Mouse (Mus musculus) erythroblast, adult 5-6 weeks (primary cell): ENCODE data around the gene Zbtb45. TPM values are rescaled to one million over a fixed set of nuclear protein-coding genes. Genes with fewer than 3 reads are reported as not detected.
A peak's percentile ranks its signal among the peaks of the same experiment; 100 is the strongest.

Experiments
- ATAC-seq: replicated peaks from 2 replicates; pipeline ENCODE4 v1.8.0; 2016; ENCODE audit warnings: moderate number of reproducible peaks, mild to moderate bottlenecking, moderate TSS enrichment, inconsistent platforms; ENCODE audit not compliant: poor library complexity, low FRiP score, severe bottlenecking
- total RNA-seq, 2 experiments: library from RNA; stranded (forward) in 1 of 2; stranded (reverse) in 1 of 2; fragments of 150-400 nt in 1 of 2; fragments of 200-764, 138-1000 nt in 1 of 2; gene quantifications; 2 replicates each; pipeline versions ENCODE4 v1.2.3 to v1.2.4; 2015 to 2017; ENCODE audit warnings: low replicate concordance in 2 of 2

The Zbtb45 gene
- total RNA-seq, 2 experiments from 2014 or later, result 2.7 to 23.4 TPM

DNA sequence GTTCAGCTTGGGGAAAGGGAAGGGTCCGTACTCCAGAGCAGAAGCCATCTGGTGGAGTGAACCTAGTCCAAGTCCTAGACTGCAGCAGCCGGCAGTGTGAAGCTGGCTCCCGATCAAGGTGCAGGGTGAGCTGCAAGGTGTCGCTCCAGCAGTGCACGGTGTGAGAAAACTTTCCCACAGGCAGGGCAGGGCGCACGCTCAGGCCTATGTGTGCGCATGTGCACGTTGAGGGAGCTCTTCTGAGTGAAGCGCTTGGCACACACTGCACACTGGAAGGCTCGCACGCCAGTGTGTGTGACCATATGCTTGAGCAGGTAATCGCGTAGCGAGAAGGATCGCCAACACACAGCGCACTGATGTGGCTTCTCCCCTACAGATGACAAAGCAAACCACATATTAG lies 3.8 kb downstream of the Zbtb45 start:
- no peak for ATAC-seq

DNA sequence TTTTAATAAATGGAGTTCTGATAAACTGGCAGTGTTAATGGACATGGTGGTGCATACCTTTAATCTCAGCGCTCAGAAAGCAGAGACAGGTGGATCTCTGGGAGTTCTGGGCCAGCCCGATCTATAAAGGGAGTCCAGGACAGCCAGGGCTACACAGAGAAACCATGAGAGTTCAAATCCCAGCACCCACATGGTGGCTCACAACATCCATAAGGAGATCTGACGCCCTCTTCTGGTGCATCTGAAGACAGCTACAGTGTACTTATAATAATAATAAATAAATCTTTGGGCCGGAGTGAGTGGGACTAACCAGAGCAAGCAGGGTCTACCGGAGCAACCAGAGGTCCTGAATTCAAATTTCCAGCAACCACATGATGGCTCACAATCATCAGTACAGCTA lies 6.5 kb downstream of the Zbtb45 start:
- ATAC-seq, result no peak

DNA sequence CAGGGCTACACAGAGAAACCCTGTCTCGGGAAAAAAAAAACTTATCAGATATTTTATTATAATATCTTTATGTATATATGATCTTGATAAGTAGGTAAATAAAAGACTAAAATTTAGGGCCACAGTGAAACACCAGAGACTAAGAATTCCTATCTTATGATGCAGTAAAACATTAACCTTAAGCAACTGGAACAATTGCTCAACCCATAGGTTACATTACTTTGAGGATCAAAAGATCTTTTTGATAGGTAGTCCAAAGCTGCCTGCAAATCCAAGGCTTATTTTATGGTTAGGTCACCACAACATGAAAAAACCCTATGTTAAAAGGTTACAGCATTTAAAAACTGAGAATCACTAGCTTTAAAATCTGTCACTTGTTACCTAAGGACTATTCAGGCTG lies 8.2 kb downstream of the Zbtb45 start:
- ATAC-seq, result no peak

DNA sequence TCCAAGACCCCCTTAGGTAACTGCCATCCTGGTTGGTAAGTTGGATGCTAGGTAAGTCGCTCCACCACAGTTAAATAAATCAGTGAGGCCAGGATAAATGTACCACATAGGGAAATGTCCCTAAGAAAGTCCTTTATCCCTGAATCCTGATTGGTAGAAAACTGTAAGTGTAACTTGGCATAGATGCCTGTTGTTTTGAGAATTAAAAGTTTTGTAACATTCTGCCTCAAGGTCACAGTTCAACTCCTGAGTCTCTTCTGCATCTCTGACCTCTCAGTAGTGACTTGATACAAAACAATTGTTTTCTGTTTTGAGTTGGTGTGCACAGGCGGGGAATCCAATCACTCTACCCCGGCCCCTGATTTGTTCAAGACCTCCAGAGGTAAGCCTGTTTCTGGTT lies 11.0 kb downstream of the Zbtb45 start, which contains the start of gene Trim28:
Gene Trim28, plus strand, starts transcription at position 264 of the 400 bp plus-strand sequence.
- ATAC-seq, result no peak

DNA sequence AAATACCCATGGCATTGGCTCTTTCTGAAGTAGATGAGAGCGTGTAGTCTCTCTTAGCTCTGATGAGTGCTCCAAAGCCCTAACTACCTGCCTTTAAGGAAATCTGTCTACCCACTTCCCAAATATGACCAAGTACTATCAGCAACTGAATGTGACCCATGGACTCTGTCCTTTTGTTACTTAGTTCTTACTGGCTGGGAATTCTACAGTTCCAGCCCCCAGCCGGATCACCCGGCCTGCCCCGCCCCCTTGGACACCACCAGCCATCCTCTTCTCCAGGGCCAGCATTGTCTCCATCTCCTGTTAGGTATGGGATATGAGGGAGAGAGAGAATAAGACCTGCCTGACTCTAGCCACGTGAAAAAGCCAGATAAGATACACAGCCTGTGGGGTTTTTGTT lies 11.8 kb downstream of the Zbtb45 start, which contains the start of gene Slc27a5:
Gene Slc27a5, minus strand, starts transcription at position 140 of the 400 bp plus-strand sequence.
- no peak for ATAC-seq

DNA sequence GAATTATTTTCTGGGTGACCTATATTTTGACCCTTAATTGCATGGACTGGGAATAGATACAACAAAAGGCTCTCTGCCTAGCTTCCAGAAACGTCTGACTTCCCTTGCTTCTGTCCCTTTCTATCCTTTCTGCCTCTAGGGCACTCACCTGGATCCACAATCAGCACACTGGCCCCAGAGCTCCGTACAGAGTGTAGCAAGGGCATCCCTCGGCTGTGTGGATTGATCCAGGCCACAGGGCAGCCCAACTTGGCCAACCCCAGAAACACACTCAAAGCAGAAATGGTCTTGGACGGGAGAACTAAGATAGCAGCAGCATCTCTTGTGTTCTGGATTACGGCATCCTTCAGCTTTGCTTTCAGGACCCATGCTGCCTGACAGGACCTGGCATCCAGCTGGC lies 12.6 kb downstream of the Zbtb45 start:
- no peak for ATAC-seq

DNA sequence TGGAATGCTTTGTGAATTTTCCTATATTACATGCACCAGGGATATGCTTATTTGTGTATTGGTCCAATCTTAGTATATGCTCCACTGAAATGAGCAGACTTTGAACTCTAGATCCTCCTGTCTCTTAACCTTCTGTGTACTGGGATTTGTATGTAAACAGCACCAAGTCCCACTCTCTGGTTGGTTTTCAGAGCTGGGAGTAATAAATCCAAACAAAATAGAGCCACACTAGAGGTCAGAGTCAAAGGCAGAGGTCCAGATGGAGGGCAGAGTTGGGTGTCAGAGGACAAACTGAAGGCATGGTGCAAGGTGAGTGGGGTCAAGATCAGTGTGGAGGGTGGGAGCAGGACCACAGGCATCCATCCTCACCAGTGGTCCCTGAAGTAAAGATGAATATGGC lies 14.0 kb downstream of the Zbtb45 start:
- no peak for ATAC-seq

DNA sequence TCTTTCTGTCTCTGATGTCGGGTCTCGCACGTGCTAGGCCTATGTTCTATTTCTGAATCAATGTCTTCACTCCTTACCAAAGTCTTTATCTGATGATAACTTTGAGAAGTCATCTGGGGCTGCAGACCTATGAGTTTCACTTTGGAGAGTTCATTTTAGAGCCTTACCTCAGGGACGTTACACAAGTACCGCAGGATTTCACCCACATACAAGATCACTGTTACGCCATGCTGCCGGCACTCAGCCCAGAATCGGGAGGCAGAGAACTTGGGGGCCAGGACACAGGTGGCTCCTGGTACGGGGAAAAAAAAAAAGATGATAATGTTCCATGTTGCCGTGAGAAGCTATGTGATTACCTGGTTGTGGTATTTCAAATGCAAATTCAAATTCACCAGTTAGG lies 16.7 kb downstream of the Zbtb45 start:
- no peak for ATAC-seq

DNA sequence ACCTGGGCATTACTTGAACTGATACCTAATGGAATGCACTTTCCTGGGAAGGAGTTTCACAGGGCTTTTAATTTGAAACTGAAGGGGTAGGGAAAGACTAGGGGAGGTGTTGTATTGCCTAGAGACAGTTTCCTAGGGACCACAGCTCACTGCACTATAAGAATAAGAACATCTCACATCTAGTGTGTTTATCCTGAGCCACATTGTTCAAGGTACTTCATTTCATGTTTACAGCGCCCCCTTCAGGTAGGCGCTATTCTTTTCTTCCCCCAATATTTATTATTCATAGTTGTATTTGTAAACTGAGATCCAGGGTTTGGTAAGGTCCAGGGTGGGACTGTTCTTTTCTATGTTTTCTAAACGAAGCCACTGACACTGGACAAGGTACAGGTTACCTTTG lies 17.6 kb downstream of the Zbtb45 start:
- ATAC-seq, result 0 out of 2 replicates have a peak, but pooled peaks have one; percentile 41

DNA sequence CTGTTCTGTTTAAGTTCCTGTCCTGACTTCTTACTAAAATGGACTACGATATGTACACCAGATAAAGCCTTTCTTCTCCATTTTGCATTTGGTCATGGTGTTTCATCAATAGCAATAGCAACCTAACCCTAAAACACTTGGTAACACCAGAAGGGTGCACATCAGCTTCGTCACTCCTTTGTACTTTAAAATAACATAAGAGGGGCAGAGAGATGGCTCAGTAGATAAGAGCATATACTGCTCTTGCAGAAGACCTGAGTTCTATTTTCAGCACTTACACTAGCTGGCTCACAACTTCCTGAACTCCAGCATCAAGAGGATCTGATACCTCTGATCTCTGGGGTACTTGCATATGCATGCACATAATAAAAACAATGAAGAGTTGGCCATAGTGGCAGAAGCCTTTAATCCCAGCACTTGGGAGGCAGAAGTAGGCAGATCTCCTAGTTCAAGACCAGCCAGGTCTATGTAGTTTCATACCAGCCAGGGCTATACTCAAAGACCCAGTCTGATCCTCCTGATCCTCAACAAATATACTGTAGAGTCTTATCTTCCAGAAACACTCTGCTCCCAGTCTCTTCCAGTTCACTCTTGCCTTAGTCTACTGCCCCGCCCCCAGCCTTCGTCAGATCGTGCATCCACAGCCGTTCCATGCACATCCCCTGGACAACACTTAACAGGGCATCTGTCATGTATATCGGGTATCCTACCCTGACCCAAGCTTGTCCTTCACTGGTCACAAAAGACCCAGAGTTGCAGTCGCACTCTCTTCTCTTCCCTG lies 22.2 kb downstream of the Zbtb45 start:
- peak; percentile 67 for ATAC-seq

DNA sequence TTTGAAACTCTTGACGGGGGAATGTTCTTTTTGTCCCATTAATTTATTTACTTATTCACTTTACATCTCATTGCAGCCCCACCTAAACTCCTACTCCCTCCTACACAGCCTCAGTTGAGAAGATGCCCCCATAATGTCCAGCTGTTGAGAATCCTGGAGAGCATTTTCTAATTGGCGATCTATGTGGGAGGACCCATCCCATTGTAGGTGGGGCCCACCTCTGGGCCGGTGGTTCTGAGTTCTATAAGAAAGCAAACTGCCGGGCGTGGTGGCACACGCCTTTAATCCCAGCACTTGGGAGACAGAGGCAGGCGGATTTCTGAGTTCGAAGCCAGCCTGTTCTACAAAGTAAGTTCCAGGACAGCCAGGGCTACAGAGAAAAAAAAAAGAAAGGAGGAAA lies 22.9 kb downstream of the Zbtb45 start:
- ATAC-seq, result no peak

DNA sequence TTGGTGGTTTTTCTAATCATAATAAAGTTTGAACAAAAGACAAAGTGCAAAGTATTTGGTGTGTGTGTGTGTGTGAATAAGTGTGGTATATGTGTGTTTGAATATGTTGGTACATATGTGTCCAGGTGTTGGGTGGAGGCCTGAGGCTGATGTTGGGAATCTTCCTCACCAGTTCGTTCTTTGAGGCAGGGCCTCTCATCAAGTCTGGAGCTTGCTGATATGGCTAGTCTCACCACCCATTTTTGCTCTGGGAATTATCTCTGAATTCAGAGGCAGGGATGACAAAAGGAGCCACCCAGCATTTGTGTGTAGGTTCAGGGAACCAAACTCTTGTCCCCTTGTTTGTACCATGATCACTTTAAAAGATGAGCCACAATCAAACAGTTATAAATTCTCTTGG lies 24.1 kb downstream of the Zbtb45 start:
- no peak for ATAC-seq

DNA sequence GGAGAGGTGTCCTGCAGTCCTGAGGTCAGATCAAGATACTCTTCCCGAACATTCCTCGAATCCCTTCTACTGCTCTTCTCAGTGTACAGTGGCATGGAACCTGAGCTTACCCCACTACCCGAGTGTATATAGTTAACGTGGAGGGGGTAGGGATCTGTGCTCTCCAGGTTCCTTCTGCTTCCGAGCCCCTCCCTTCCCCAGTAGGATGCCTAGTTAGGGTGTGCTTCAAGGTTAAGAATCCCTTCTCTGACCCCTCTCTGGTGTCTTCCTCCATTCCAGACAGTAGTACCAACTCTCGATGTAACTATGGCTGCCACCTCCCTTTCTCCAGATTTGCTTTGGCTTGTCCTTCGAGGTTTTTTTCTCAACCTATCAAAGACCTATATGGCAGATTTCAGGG lies 29.5 kb downstream of the Zbtb45 start:
- ATAC-seq, result no peak

DNA sequence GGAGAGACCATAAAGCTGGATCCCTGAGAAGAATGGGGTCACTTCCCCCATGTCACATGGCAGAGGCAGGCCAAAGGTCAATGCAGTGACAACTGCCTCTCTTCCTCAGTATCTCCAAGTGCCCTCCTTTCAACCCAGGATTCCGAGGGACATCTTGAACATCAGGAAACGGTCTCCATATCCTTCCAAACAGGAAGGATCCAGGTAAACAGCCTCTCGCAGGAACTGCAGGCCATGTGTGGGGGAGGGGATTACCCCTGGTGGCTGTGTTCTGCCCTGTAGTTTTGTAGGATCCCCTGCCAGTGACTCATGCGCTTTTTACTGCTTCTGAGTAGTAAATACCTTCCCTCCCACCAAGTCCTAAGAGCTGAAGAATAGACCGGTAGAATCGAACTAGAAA lies 30.1 kb downstream of the Zbtb45 start:
- no peak for ATAC-seq

DNA sequence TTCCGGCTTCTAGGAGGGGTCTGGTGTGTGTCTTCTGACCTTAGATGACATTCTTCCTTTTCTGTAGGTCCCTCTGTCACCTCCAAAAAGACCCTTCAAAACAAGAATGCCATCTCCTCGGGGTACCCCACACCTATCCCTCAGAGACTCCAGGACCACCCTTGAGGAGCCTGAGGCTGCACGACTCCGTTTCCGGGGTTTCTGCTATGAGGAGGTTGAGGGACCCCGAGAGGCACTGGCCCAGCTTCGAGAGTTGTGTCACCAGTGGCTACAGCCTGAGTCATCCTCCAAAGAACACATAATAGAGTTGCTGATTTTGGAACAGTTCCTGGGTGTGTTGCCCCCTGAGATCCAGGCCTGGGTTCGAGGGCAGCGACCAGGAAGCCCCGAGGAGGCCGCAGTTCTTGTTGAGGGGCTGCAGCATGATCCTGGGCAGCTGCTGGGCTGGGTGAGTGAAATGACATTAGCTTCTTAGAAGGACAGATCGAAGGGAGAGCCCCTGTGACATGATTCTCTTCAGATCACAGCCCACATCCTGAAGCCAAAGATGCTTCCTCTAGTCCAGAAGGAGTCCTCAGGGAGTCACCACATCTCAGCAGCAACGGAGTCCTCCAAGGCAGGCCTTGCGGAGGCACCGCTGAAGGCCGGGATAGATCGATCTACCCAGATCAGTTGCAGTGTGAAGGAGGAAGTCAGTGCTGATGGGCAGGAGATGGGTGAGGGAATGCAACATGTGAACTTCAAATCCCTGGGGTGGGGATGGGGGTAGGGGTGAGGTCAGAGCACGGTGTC lies 30.7 kb downstream of the Zbtb45 start:
- no peak for ATAC-seq

DNA sequence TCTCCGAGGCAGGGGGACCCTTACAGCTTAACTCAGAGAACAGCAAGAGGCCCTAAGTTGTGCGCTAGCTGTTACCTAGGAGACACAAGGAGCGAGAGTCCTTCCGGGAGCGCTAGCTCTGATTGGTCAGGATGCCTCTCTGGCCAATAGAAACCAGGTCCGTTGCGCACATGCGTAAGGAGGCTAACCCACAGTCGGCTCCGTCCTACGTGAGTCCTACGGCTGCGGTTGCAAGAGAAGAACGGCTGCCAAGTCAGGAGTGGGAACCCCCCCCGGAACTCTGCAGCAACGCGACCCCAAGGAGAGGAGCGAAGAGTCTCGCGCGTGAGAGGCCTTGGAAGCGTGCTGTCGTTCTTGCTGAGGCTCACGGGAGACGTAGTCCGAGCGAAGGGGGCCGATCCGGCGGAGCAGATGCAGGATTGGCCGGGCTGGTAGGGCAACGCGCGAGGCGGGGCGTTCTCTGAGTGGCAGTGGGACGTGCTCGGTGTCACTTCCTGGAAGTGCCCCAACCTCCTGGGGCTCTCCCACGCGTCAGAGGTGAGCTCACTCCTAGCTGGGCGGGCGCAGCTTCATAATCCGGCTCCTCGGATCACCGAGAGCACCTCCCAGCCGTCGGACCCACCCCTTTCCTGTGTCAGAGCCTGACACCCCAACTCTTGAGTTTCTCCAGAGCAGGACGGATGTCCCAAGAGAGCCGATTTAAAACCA lies 32.0 kb downstream of the Zbtb45 start, which contains the start of gene Zfp446:
Gene Zfp446, plus strand, starts transcription at position 167 of the 708 bp plus-strand sequence.
- ATAC-seq, result peak; percentile 96

DNA sequence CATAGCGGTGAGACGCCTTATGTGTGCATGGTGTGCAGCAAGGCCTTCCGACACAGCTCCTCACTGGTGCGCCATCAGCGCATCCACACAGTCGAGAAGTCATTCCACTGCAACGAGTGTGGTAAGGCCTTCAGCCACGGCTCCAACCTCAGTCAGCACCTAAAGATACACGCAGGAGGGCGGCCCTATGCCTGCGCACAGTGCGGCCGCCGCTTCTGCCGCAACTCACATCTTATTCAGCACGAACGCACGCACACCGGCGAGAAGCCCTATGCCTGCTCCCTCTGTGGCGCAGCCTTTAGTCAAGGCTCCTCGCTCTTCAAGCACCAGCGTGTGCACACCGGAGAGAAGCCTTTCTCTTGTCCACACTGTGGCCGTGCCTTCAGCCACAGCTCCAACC lies 38.9 kb downstream of the Zbtb45 start:
- no peak for ATAC-seq

DNA sequence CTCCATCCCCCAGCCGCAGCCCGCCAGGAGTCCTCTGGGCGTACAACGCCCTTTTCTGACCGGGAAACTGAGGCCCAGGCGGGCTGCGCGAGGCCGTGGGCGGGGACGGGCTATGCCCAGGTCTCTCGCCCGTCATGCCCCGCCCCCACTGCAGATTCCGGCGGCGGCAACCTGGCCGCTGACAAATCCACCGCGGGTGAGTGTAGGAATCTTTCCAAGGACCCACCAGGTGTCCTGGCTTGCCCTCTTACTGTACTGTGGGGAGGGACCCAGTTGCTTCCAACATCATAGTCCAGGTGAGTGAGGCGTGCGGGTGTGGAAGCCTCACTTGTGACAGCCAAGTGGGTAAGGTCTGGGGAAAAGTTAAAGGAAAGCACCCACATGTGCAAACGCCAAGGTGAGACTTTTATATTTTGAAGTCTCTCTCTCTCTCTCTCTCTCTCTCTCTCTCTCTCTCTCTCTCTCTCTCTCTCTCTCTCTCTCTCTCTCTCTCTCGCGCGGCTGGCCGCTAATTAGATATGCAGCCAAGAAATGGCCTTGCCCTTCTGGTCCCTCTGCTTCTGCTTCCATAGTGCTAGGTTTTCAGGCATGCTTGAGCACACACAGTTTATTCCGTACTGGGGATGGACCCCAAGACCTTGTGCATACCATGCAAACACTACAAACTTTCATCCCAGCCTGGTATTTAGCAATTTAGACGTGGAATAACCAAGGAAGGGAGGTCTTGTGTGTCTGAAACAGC lies 43.6 kb downstream of the Zbtb45 start:
- peak; percentile 78 for ATAC-seq

DNA sequence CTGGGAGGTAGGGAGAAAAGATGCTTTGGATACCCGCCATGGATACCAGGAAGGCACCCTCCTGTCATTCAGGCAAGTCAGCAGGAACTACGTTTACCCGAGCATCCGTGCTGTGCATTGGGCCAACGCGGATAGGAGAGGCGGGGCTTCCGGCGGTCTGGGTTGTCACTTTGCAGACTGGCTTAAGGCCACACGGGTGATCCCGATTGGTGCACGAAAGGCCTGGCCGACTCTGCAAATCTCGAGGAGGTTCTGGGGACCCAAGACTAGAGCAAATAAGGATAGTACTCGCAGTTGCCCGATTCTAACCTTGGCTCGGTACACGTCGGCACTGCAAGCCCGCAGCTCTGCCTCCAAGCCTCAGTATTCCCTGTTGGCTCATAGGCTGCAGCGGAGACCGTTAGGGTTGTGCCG lies 44.1 kb downstream of the Zbtb45 start, which contains the start of gene Zfp324:
Gene Zfp324, plus strand, starts transcription at position 161 of the 414 bp plus-strand sequence.
- ATAC-seq, result peak; percentile 88
